Mouse (Mus musculus) cortical plate, adult 2 months (tissue): ENCODE measurements around the gene Syce2.

Source experiments
- CTCF ChIP-seq: fragments of 200-500 bp; IDR thresholded peaks from 2 replicates; pipeline ENCODE4 v1.5.1; 2011; ENCODE audit warnings: mild to moderate bottlenecking, control low read depth, low read length; ENCODE audit not compliant: insufficient read depth; ENCODE audit errors: extremely low read depth
- POLR2A ChIP-seq: fragments of 200-500 bp; IDR thresholded peaks from 2 replicates; pipeline ENCODE4 v1.6.1; 2011; ENCODE audit warnings: mild to moderate bottlenecking, low read length, control low read depth; ENCODE audit not compliant: insufficient read depth; ENCODE audit errors: extremely low read depth

GRCm38 (mm10) chr8:84913502-84913900 lies 41.6 kb downstream of the Syce2 start:
- TF ChIP-seq POLR2A (no peak), CTCF (no peak)
